Mouse (Mus musculus) midbrain, embryonic 16.5 days (tissue): ENCODE measurements at regions not wholly inside any gene's neighbourhood (a gene's known extent, or its start where the extent isn't known, plus 50 kb on each side); places are given as distances from the start of the nearest gene placed in this dataset.

Experiments used
- ATAC-seq: fragments of 200-750 bp; cut with Nextera tagmentation; 2 replicates; pipeline ENCODE4 v1.8.0; 2017; ENCODE audit warnings: moderate TSS enrichment
- H3K27ac ChIP-seq: fragments of 300-500 bp; sonication (generic); 2 replicates; pipeline ENCODE4 v1.5.1; 2014; ENCODE audit warnings: mild to moderate bottlenecking, low read length, mixed read lengths
- H3K27me3 ChIP-seq: fragments of 300-500 bp; sonication (generic); 2 replicates; pipeline ENCODE4 v1.6.1; 2014; ENCODE audit warnings: low read depth, low read length, mixed read lengths; ENCODE audit not compliant: control insufficient read depth, insufficient read depth
- H3K36me3 ChIP-seq: fragments of 300-500 bp; sonication (generic); 2 replicates; pipeline ENCODE4 v1.6.1; 2014; ENCODE audit warnings: mild to moderate bottlenecking, low read length, moderate library complexity, mixed read lengths; ENCODE audit not compliant: control insufficient read depth, insufficient read depth
- H3K4me1 ChIP-seq: fragments of 300-500 bp; sonication (generic); 2 replicates; pipeline ENCODE4 v1.6.1; 2014; ENCODE audit warnings: mild to moderate bottlenecking, low read length, mixed read lengths; ENCODE audit not compliant: control insufficient read depth, insufficient read depth
- H3K4me2 ChIP-seq: fragments of 300-500 bp; sonication (generic); 2 replicates; pipeline ENCODE4 v1.6.1; 2014; ENCODE audit warnings: mild to moderate bottlenecking, low read length, mixed read lengths
- H3K4me3 ChIP-seq: fragments of 300-500 bp; sonication (generic); 2 replicates; pipeline ENCODE4 v1.5.1; 2014; ENCODE audit warnings: low read depth, mild to moderate bottlenecking, low read length, moderate library complexity, mixed read lengths
- H3K9ac ChIP-seq: fragments of 300-500 bp; sonication (generic); 2 replicates; pipeline ENCODE4 v1.6.1; 2014; ENCODE audit warnings: low read depth, low read length, mixed read lengths
- H3K9me3 ChIP-seq: fragments of 300-500 bp; sonication (generic); replicated peaks from 2 replicates; pipeline ENCODE4 v1.6.1; 2014; ENCODE audit warnings: mild to moderate bottlenecking, low read length, mixed read lengths; ENCODE audit not compliant: control insufficient read depth, poor library complexity, severe bottlenecking
- WGBS: fragments of 180-500 bp; shearing (Covaris S2); extraction: QIAGEN DNeasy Blood & Tissue Kit; methylation state at CpG from one replicate; pipeline ENCODE4 v1.1.7; 2014; 5-methylcytosine and 5-hydroxymethylcytosine counted together

GRCm38 (mm10) chr3:131919476-131919875 lies 165.6 kb upstream of the Dkk2 start:
- Histone ChIP-seq H3K27ac (no peak overlapping the region), H3K9ac (no peak overlapping the region), H3K9me3 (no peaks in the 10 kb centered on the region), H3K4me2 (no peak overlapping the region), H3K4me3 (no peak overlapping the region), H3K36me3 (no peaks in the 10 kb centered on the region), H3K27me3 (no peaks in the 10 kb centered on the region), H3K4me1 (no peaks in the 10 kb centered on the region)
- 70% methylated on average over 12 of the region's 12 CpGs for WGBS
- ATAC-seq, result peak; percentile 73

- Histone ChIP-seq H3K4me3 (no peak overlapping the region), H3K27ac (no peak overlapping the region), H3K36me3 (no peaks in the 10 kb centered on the region), H3K4me2 (no peak overlapping the region), H3K27me3 (no peaks in the 10 kb centered on the region), H3K4me1 (no peaks in the 10 kb centered on the region), H3K9ac (no peak overlapping the region), H3K9me3 (no peaks in the 10 kb centered on the region)
- 85% methylated on average over 6 of the region's 6 CpGs for WGBS
- ATAC-seq, result no peak
Measured at GRCm38 (mm10) chr3:131921161-131921560, 163.9 kb upstream of the Dkk2 start.

GRCm38 (mm10) chr3:131922733-131923132 lies 162.4 kb upstream of the Dkk2 start:
- no peaks in the 10 kb centered on the region for H3K4me1 ChIP-seq
- no peak overlapping the region for H3K4me3 ChIP-seq
- H3K27ac ChIP-seq, result no peak overlapping the region
- H3K36me3 ChIP-seq, result no peaks in the 10 kb centered on the region
- H3K4me2 ChIP-seq, result no peak overlapping the region
- WGBS, result 37% methylated on average over 1 of the region's 1 CpGs
- no peaks in the 10 kb centered on the region for H3K9me3 ChIP-seq
- no peak for ATAC-seq
- no peak overlapping the region for H3K9ac ChIP-seq
- no peaks in the 10 kb centered on the region for H3K27me3 ChIP-seq

DNA sequence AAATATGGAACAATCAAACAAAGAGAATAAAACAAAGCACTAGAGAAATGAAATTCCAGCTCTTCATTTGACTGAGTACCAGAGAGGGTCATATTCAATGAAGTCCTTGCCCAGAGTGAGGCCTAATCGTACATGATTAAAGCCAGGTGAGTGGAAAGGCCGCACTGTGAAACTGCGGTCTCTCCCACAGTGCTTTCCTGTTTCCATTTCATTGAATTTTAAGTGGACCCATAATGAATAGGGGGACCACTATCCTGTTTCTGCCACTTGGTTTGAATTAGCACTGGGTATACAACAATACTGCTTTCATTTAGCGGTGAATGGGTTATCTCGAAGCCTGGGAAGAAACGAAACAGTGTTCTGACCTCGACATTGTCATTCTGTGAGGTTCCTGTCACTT lies 144.2 kb upstream of the Dkk2 start:
- Histone ChIP-seq H3K4me3 (no peak overlapping the region), H3K4me2 (no peak overlapping the region), H3K9ac (no peak overlapping the region), H3K4me1 (no peaks in the 10 kb centered on the region), H3K27ac (no peak overlapping the region), H3K9me3 (no peaks in the 10 kb centered on the region), H3K36me3 (no peaks in the 10 kb centered on the region), H3K27me3 (no peaks in the 10 kb centered on the region)
- no peak for ATAC-seq
- 66% methylated on average over 7 of the region's 7 CpGs for WGBS

DNA sequence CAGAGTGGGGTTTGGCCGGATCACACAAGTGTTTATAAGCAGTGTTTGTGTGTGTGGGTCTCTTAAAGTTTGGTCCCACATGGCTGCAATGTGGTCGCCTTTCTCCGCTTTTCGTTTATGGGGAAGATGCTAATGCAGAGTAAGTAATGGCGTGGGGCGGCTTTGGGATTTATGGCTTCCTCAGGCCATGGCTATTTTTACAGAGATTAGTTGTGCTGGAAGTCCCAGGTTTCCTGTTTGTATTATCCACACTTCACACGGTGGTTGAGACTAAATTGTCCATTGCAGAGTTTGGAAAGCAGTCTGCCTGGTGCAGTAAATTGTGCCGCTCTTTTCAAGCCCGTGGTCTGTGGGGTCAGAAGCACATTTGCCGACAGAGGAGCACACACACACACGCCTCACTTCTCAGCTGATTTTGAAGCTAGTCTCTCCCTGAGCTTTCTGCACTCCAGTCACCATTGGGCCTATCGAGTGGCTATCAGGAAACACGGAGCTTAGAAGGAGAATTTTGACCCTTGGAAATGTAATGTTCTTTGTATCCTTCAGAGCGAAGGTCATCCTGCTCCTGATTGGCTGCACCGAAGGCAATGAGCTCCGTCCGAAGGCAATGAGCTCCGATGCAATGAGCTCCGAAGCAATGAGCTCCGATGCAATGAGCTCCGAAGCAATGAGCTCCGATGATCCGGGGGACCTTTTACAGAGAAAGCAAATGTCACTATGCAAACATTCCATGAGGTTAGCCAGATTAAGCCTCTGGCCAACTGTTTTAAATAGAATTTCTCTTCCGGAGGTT lies 142.9 kb upstream of the Dkk2 start:
- Histone ChIP-seq H3K9ac (no peak overlapping the region), H3K9me3 (no peaks in the 10 kb centered on the region), H3K4me1 (no peaks in the 10 kb centered on the region), H3K4me2 (no peak overlapping the region), H3K4me3 (no peak overlapping the region), H3K27ac (no peak overlapping the region), H3K36me3 (no peaks in the 10 kb centered on the region), H3K27me3 (no peaks in the 10 kb centered on the region)
- ATAC-seq, result no peak
- 83% methylated on average over 24 of the region's 24 CpGs for WGBS

DNA sequence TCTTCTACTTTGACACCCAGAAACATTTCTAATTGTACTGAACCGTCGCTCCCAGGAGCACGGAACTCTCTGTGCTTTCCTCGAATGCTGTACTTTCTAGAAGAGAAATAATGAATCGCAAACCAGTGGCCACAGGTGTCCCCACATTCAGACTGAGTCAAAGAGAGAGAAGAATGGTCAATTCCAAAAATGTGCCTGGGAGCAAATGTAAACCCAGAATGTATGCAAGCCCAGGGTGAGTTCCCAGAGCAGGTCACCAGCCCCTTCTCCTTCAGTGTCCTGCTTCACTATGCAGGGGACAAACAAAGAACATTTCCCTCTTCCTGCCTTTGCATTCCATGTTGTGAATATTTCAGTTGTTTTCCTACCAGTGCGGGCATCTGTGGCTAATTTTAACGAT lies 141.7 kb upstream of the Dkk2 start:
- no peak for ATAC-seq
- H3K4me2 ChIP-seq, result no peak overlapping the region
- H3K4me1 ChIP-seq, result no peaks in the 10 kb centered on the region
- H3K27me3 ChIP-seq, result no peaks in the 10 kb centered on the region
- H3K9me3 ChIP-seq, result no peaks in the 10 kb centered on the region
- H3K9ac ChIP-seq, result no peak overlapping the region
- H3K36me3 ChIP-seq, result no peaks in the 10 kb centered on the region
- no peak overlapping the region for H3K27ac ChIP-seq
- WGBS, result 90% methylated on average over 7 of the region's 7 CpGs
- H3K4me3 ChIP-seq, result no peak overlapping the region

GRCm38 (mm10) chr3:131955771-131956170 lies 129.3 kb upstream of the Dkk2 start:
- 95% methylated on average over 11 of the region's 11 CpGs for WGBS
- ATAC-seq, result no peak
- Histone ChIP-seq H3K4me1 (no peaks in the 10 kb centered on the region), H3K4me2 (no peak overlapping the region), H3K4me3 (no peak overlapping the region), H3K9ac (no peak overlapping the region), H3K27ac (no peak overlapping the region), H3K27me3 (no peaks in the 10 kb centered on the region), H3K36me3 (no peaks in the 10 kb centered on the region), H3K9me3 (0 out of 2 replicates have a peak, but pooled peaks cover 2% of the 10 kb centered on the region)

GRCm38 (mm10) chr3:131960636-131961035 lies 124.5 kb upstream of the Dkk2 start:
- WGBS, result 93% methylated on average over 1 of the region's 1 CpGs
- Histone ChIP-seq H3K4me2 (no peak overlapping the region), H3K9ac (no peak overlapping the region), H3K27ac (no peak overlapping the region), H3K4me3 (no peak overlapping the region), H3K9me3 (0 out of 2 replicates have a peak, but pooled peaks cover 2% of the 10 kb centered on the region), H3K4me1 (no peaks in the 10 kb centered on the region), H3K36me3 (no peaks in the 10 kb centered on the region), H3K27me3 (no peaks in the 10 kb centered on the region)
- no peak for ATAC-seq

DNA sequence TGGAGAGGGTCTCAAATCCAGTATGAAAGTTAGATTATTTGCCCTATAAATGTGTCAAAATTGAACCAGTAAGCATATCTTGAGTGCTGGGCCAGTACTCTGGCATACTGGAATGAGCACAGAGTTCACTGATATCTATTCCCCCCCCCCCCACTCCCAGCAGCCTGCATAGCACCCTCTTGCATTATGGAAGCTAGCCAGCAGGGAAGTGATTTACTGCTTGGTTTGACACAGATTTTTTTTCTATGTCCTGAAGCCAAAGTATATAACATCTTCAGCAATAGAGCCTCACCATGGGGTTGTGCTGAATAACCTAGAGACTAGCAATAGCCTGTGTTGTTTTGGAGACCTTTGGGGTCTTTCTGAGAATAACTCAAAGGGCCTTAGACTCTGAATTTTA lies 123.5 kb upstream of the Dkk2 start:
- H3K4me3 ChIP-seq, result no peak overlapping the region
- H3K4me2 ChIP-seq, result no peak overlapping the region
- H3K36me3 ChIP-seq, result no peaks in the 10 kb centered on the region
- no peak for ATAC-seq
- no peak overlapping the region for H3K9ac ChIP-seq
- H3K4me1 ChIP-seq, result no peaks in the 10 kb centered on the region
- 0 out of 2 replicates have a peak, but pooled peaks cover 2% of the 10 kb centered on the region for H3K9me3 ChIP-seq
- no peaks in the 10 kb centered on the region for H3K27me3 ChIP-seq
- H3K27ac ChIP-seq, result no peak overlapping the region
